Mouse (Mus musculus): ENCODE measurements at regions not wholly inside any gene's neighbourhood (a gene's known extent, or its start where the extent isn't known, plus 50 kb on each side); places are given as distances from the start of the nearest gene placed in this dataset.
A peak's percentile ranks its signal among the peaks of the same experiment; 100 is the strongest.

- no peak for TF ChIP-seq MAFK (IDR thresholded peaks at IDR 0.05; ENCODE audit: insufficient read depth, low read depth, low read length)
- no peak for TF ChIP-seq ZNF384 (IDR thresholded peaks at IDR 0.05; ENCODE audit: low read depth, low read length)
- no peak for TF ChIP-seq ZC3H11A (IDR thresholded peaks at IDR 0.05; ENCODE audit: borderline replicate concordance, low read depth, low read length)
- no peak for TF ChIP-seq HCFC1 (IDR thresholded peaks at IDR 0.05; ENCODE audit: borderline replicate concordance, insufficient read depth, low read length)
- no peak for TF ChIP-seq CHD2 (IDR thresholded peaks at IDR 0.05; ENCODE audit: low read depth, low read length)
- H3K9me3 ChIP-seq (ENCODE audit: control insufficient read depth, insufficient read depth, low read depth, low read length), result no peaks in the 10 kb centered on the region
- DNase-seq (ENCODE audit: low read depth, low spot score), result no peak
- H3K27ac ChIP-seq (ENCODE audit: insufficient read depth, low read depth, low read length, poor library complexity, severe bottlenecking), result no peak overlapping the region
- H3K36me3 ChIP-seq (ENCODE audit: control insufficient read depth, insufficient read depth, low read length, poor library complexity, severe bottlenecking), result no peaks in the 10 kb centered on the region
- in situ Hi-C loops (cut with MboI; ENCODE audit: low sequenced_read_pairs in 2 of 2, unreplicated experiment in 2 of 2), result no loop called here
- no peak overlapping the region for H3K9ac ChIP-seq (ENCODE audit: insufficient read depth, low read depth, low read length, poor library complexity, severe bottlenecking)
- no peaks in the 10 kb centered on the region for H3K4me1 ChIP-seq (ENCODE audit: control insufficient read depth in 2 of 2, insufficient read depth in 2 of 2, low read length in 2 of 2, poor library complexity in 1 of 2)
- H3K4me3 ChIP-seq (ENCODE audit: insufficient read depth in 1 of 2, low read depth in 1 of 2, low read length in 2 of 2, poor library complexity in 1 of 2, severe bottlenecking in 1 of 2), result no peak overlapping the region
Measured at GRCm38 (mm10) chr1:104578123-104578522, 190.2 kb upstream of the Cdh20 start.

DNA sequence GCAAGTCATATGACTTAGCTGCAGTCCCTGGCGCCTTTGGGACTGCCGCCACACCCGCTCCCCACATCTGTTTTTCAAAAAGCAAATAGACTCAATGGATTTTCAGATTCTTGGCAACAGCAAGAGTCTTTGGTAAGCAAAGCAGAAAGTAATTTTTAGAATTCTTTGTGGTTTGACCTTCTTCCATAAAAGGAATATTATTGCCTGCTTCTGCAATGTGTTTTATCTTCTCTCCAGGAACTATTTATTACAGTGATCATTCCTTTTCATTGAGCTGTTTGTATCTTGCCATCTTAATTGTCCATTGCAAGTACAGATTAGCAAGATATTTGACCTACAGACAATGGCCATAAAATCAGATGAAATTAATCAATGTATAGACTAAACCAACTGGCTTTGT, 184.2 kb upstream of the Cdh20 start:
- DNase-seq (ENCODE audit: low read depth, low spot score), result no peak
- Histone ChIP-seq H3K4me3 (ENCODE audit: insufficient read depth in 1 of 2, low read depth in 1 of 2, low read length in 2 of 2, poor library complexity in 1 of 2, severe bottlenecking in 1 of 2) (no peak overlapping the region), H3K9me3 (ENCODE audit: control insufficient read depth, insufficient read depth, low read depth, low read length) (no peaks in the 10 kb centered on the region), H3K27ac (ENCODE audit: insufficient read depth, low read depth, low read length, poor library complexity, severe bottlenecking) (no peak overlapping the region), H3K4me1 (ENCODE audit: control insufficient read depth in 2 of 2, insufficient read depth in 2 of 2, low read length in 2 of 2, poor library complexity in 1 of 2) (no peaks in the 10 kb centered on the region), H3K36me3 (ENCODE audit: control insufficient read depth, insufficient read depth, low read length, poor library complexity, severe bottlenecking) (no peaks in the 10 kb centered on the region), H3K9ac (ENCODE audit: insufficient read depth, low read depth, low read length, poor library complexity, severe bottlenecking) (no peak overlapping the region)
- in situ Hi-C loops (cut with MboI; ENCODE audit: low sequenced_read_pairs in 2 of 2, unreplicated experiment in 2 of 2), result no loop called here
- no peak for TF ChIP-seq ZNF384 (IDR thresholded peaks at IDR 0.05; ENCODE audit: low read depth, low read length)
- no peak for TF ChIP-seq ZC3H11A (IDR thresholded peaks at IDR 0.05; ENCODE audit: borderline replicate concordance, low read depth, low read length)
- TF ChIP-seq HCFC1 (IDR thresholded peaks at IDR 0.05; ENCODE audit: borderline replicate concordance, insufficient read depth, low read length), result no peak
- TF ChIP-seq CHD2 (IDR thresholded peaks at IDR 0.05; ENCODE audit: low read depth, low read length), result no peak
- TF ChIP-seq MAFK (IDR thresholded peaks at IDR 0.05; ENCODE audit: insufficient read depth, low read depth, low read length), result no peak

DNA sequence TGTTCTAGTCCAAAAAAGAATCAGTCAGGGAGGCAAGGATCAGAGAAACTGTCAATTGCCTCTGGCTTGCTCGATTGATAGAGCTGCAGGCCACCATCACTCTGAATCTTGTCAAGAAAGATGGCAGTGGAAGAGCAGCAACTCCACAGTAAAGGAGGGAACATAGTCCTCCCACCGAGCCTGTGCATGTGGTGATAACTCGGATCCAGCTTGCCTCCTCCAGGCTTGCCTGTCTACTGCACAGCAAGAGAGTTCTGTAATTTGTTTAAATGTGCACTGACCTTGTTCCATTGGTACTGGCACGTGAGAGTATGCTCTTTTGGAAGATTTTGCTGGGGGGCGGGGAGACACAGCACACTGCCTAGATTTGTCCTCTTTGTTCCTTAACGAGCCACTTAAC, 181.3 kb upstream of the Cdh20 start:
- Histone ChIP-seq H3K9ac (ENCODE audit: insufficient read depth, low read depth, low read length, poor library complexity, severe bottlenecking) (no peak overlapping the region), H3K4me1 (ENCODE audit: control insufficient read depth in 2 of 2, insufficient read depth in 2 of 2, low read length in 2 of 2, poor library complexity in 1 of 2) (no peaks in the 10 kb centered on the region), H3K4me3 (ENCODE audit: insufficient read depth in 1 of 2, low read depth in 1 of 2, low read length in 2 of 2, poor library complexity in 1 of 2, severe bottlenecking in 1 of 2) (no peak overlapping the region), H3K36me3 (ENCODE audit: control insufficient read depth, insufficient read depth, low read length, poor library complexity, severe bottlenecking) (no peaks in the 10 kb centered on the region), H3K9me3 (ENCODE audit: control insufficient read depth, insufficient read depth, low read depth, low read length) (no peaks in the 10 kb centered on the region), H3K27ac (ENCODE audit: insufficient read depth, low read depth, low read length, poor library complexity, severe bottlenecking) (no peak overlapping the region)
- no peak for DNase-seq (ENCODE audit: low read depth, low spot score)
- TF ChIP-seq ZC3H11A (IDR thresholded peaks at IDR 0.05; ENCODE audit: borderline replicate concordance, low read depth, low read length) (no peak), MAFK (IDR thresholded peaks at IDR 0.05; ENCODE audit: insufficient read depth, low read depth, low read length) (no peak), CHD2 (IDR thresholded peaks at IDR 0.05; ENCODE audit: low read depth, low read length) (no peak), HCFC1 (IDR thresholded peaks at IDR 0.05; ENCODE audit: borderline replicate concordance, insufficient read depth, low read length) (no peak), ZNF384 (IDR thresholded peaks at IDR 0.05; ENCODE audit: low read depth, low read length) (no peak)
- in situ Hi-C loops (cut with MboI; ENCODE audit: low sequenced_read_pairs in 2 of 2, unreplicated experiment in 2 of 2), result no loop called here

GRCm38 (mm10) chr1:104605301-104605700, 163.0 kb upstream of the Cdh20 start:
- TF ChIP-seq ZC3H11A (IDR thresholded peaks at IDR 0.05; ENCODE audit: borderline replicate concordance, low read depth, low read length) (no peak), CHD2 (IDR thresholded peaks at IDR 0.05; ENCODE audit: low read depth, low read length) (no peak), ZNF384 (IDR thresholded peaks at IDR 0.05; ENCODE audit: low read depth, low read length) (no peak), MAFK (IDR thresholded peaks at IDR 0.05; ENCODE audit: insufficient read depth, low read depth, low read length) (no peak), HCFC1 (IDR thresholded peaks at IDR 0.05; ENCODE audit: borderline replicate concordance, insufficient read depth, low read length) (no peak)
- Histone ChIP-seq H3K4me3 (ENCODE audit: insufficient read depth in 1 of 2, low read depth in 1 of 2, low read length in 2 of 2, poor library complexity in 1 of 2, severe bottlenecking in 1 of 2) (no peak overlapping the region), H3K9me3 (ENCODE audit: control insufficient read depth, insufficient read depth, low read depth, low read length) (no peaks in the 10 kb centered on the region), H3K4me1 (ENCODE audit: control insufficient read depth in 2 of 2, insufficient read depth in 2 of 2, low read length in 2 of 2, poor library complexity in 1 of 2) (no peaks in the 10 kb centered on the region), H3K9ac (ENCODE audit: insufficient read depth, low read depth, low read length, poor library complexity, severe bottlenecking) (no peak overlapping the region), H3K27ac (ENCODE audit: insufficient read depth, low read depth, low read length, poor library complexity, severe bottlenecking) (no peak overlapping the region), H3K36me3 (ENCODE audit: control insufficient read depth, insufficient read depth, low read length, poor library complexity, severe bottlenecking) (no peaks in the 10 kb centered on the region)
- no peak for DNase-seq (ENCODE audit: low read depth, low spot score)
- in situ Hi-C loops (cut with MboI; ENCODE audit: low sequenced_read_pairs in 2 of 2, unreplicated experiment in 2 of 2), result no loop called here

DNA sequence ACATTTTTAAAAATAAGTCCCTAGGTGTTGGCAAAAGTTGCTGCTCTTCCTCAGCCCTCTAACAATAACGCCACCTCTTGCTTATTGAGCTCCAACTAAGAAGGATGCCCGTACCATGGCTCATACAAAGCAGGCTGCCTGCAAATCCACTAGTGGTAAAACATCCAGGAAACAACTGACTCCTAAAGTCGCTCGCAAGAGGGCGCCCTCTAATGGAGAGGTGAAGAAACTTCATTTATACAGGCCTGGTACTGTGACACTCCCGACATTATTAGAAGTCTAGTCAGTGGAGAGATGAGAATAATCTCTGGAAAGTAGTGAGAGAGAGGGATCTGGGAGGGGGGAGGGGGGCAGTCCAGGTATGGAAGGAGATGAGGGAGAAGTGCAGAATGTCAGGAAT, 158.9 kb upstream of the Cdh20 start:
- no peaks in the 10 kb centered on the region for H3K4me1 ChIP-seq (ENCODE audit: control insufficient read depth in 2 of 2, insufficient read depth in 2 of 2, low read length in 2 of 2, poor library complexity in 1 of 2)
- peak; percentile 13 for DNase-seq (ENCODE audit: low read depth, low spot score)
- no peak overlapping the region for H3K4me3 ChIP-seq (ENCODE audit: insufficient read depth in 1 of 2, low read depth in 1 of 2, low read length in 2 of 2, poor library complexity in 1 of 2, severe bottlenecking in 1 of 2)
- no peak overlapping the region for H3K27ac ChIP-seq (ENCODE audit: insufficient read depth, low read depth, low read length, poor library complexity, severe bottlenecking)
- TF ChIP-seq HCFC1 (IDR thresholded peaks at IDR 0.05; ENCODE audit: borderline replicate concordance, insufficient read depth, low read length), result no peak
- no peak for TF ChIP-seq MAFK (IDR thresholded peaks at IDR 0.05; ENCODE audit: insufficient read depth, low read depth, low read length)
- no peak for TF ChIP-seq ZC3H11A (IDR thresholded peaks at IDR 0.05; ENCODE audit: borderline replicate concordance, low read depth, low read length)
- TF ChIP-seq ZNF384 (IDR thresholded peaks at IDR 0.05; ENCODE audit: low read depth, low read length), result no peak
- TF ChIP-seq CHD2 (IDR thresholded peaks at IDR 0.05; ENCODE audit: low read depth, low read length), result no peak
- no peak overlapping the region for H3K9ac ChIP-seq (ENCODE audit: insufficient read depth, low read depth, low read length, poor library complexity, severe bottlenecking)
- no peaks in the 10 kb centered on the region for H3K9me3 ChIP-seq (ENCODE audit: control insufficient read depth, insufficient read depth, low read depth, low read length)
- no peaks in the 10 kb centered on the region for H3K36me3 ChIP-seq (ENCODE audit: control insufficient read depth, insufficient read depth, low read length, poor library complexity, severe bottlenecking)
- in situ Hi-C loops (cut with MboI; ENCODE audit: low sequenced_read_pairs in 2 of 2, unreplicated experiment in 2 of 2), result no loop called here

Data from ES-E14 (cell line).